Mouse (Mus musculus) activated CD4-positive, CD25-positive, alpha-beta regulatory T cell, adult 4 months (primary cell): ENCODE measurements at regions not wholly inside any gene's neighbourhood (a gene's known extent, or its start where the extent isn't known, plus 50 kb on each side); places are given as distances from the start of the nearest gene placed in this dataset.

Experiments used
- ATAC-seq: one replicate; pipeline ENCODE4 v1.8.0; 2017

GRCm38 (mm10) chr12:99039497-99040322 lies 119.3 kb downstream of the Ttc8 start:
- no peak for ATAC-seq

GRCm38 (mm10) chr12:99041606-99042005 lies 121.2 kb downstream of the Ttc8 start:
- ATAC-seq: no peak

GRCm38 (mm10) chr12:99042918-99043862 lies 122.8 kb downstream of the Ttc8 start:
- ATAC-seq: no peak

- no peak for ATAC-seq
Measured at GRCm38 (mm10) chr12:99044477-99044876, 124.1 kb downstream of the Ttc8 start.

GRCm38 (mm10) chr12:99050426-99050825 lies 130.1 kb downstream of the Ttc8 start:
- ATAC-seq: no peak

- ATAC-seq: no peak
Measured at GRCm38 (mm10) chr12:99052599-99052998, 132.2 kb downstream of the Ttc8 start.

- no peak for ATAC-seq
Measured at GRCm38 (mm10) chr12:99057521-99057920, 137.1 kb downstream of the Ttc8 start.

- ATAC-seq: no peak
Measured at GRCm38 (mm10) chr12:99058916-99059315, 138.5 kb downstream of the Ttc8 start.

- ATAC-seq: no peak
Measured at GRCm38 (mm10) chr12:99059491-99059890, 139.1 kb downstream of the Ttc8 start.

GRCm38 (mm10) chr12:99060702-99061101 lies 140.3 kb downstream of the Ttc8 start:
- no peak for ATAC-seq

- ATAC-seq: no peak
Measured at GRCm38 (mm10) chr12:99063441-99063840, 143.1 kb downstream of the Ttc8 start.

- no peak for ATAC-seq
Measured at GRCm38 (mm10) chr12:99063885-99064284, 143.5 kb downstream of the Ttc8 start.

- no peak for ATAC-seq
Measured at GRCm38 (mm10) chr12:99067962-99068361, 147.6 kb downstream of the Ttc8 start.

GRCm38 (mm10) chr12:99073766-99074165 lies 153.4 kb downstream of the Ttc8 start:
- no peak for ATAC-seq

GRCm38 (mm10) chr12:99077366-99077765 lies 157.0 kb downstream of the Ttc8 start:
- ATAC-seq: no peak

GRCm38 (mm10) chr12:99079873-99080272 lies 159.5 kb downstream of the Ttc8 start:
- ATAC-seq: no peak

GRCm38 (mm10) chr12:99083616-99084015 lies 163.2 kb downstream of the Ttc8 start:
- no peak for ATAC-seq

- ATAC-seq: peak; percentile 72
Measured at GRCm38 (mm10) chr12:99084144-99084543, 163.8 kb downstream of the Ttc8 start.

- no peak for ATAC-seq
Measured at GRCm38 (mm10) chr12:99087286-99087685, 166.9 kb downstream of the Ttc8 start.

- ATAC-seq: no peak
Measured at GRCm38 (mm10) chr12:99091770-99092169, 171.4 kb downstream of the Ttc8 start.

GRCm38 (mm10) chr12:99093151-99093550 lies 172.8 kb downstream of the Ttc8 start:
- ATAC-seq: no peak

- ATAC-seq: no peak
Measured at GRCm38 (mm10) chr12:99093989-99094388, 173.6 kb downstream of the Ttc8 start.

- no peak for ATAC-seq
Measured at GRCm38 (mm10) chr12:99096930-99097617, 176.7 kb downstream of the Ttc8 start.
